Mouse (Mus musculus) midbrain, embryonic 15.5 days (tissue): ENCODE results near the gene Fgr. TPM values are rescaled to one million over a fixed set of nuclear protein-coding genes. Genes with fewer than 3 reads are reported as not detected.

Experiments
- ATAC-seq: fragments of 200-750 bp; cut with Nextera tagmentation; replicated peaks from 2 replicates; pipeline ENCODE4 v1.8.0; 2017; ENCODE audit warnings: moderate TSS enrichment
- H3K27ac ChIP-seq: fragments of 300-500 bp; sonication (generic); 2 replicates; pipeline ENCODE4 v1.5.1; 2015; ENCODE audit warnings: mild to moderate bottlenecking, inconsistent platforms
- H3K27me3 ChIP-seq: fragments of 300-500 bp; sonication (generic); replicated peaks from 2 replicates; pipeline ENCODE4 v1.6.1; 2015; ENCODE audit warnings: inconsistent platforms
- H3K36me3 ChIP-seq: fragments of 300-500 bp; sonication (generic); replicated peaks from 2 replicates; pipeline ENCODE4 v1.6.1; 2015; ENCODE audit warnings: inconsistent platforms
- H3K4me1 ChIP-seq: fragments of 300-500 bp; sonication (generic); 2 replicates; pipeline ENCODE4 v1.6.1; 2015; ENCODE audit warnings: inconsistent platforms
- H3K4me2 ChIP-seq: fragments of 300-500 bp; sonication (generic); 2 replicates; pipeline ENCODE4 v1.6.1; 2015; ENCODE audit warnings: inconsistent platforms, mild to moderate bottlenecking, moderate library complexity
- H3K4me3 ChIP-seq: fragments of 300-500 bp; sonication (generic); 2 replicates; pipeline ENCODE4 v1.5.1; 2015; ENCODE audit warnings: mild to moderate bottlenecking, inconsistent platforms
- H3K9ac ChIP-seq: fragments of 300-500 bp; sonication (generic); 2 replicates; pipeline ENCODE4 v1.6.1; 2015; ENCODE audit warnings: mild to moderate bottlenecking, inconsistent platforms
- H3K9me3 ChIP-seq: fragments of 300-500 bp; sonication (generic); 2 replicates; pipeline ENCODE4 v1.6.1; 2016; ENCODE audit warnings: inconsistent platforms
- WGBS: fragments of 180-500 bp; shearing (Covaris S2); methylation state at CpG from one replicate; pipeline ENCODE4 v1.1.7; 2015; ENCODE audit warnings: mixed read lengths; 5-methylcytosine and 5-hydroxymethylcytosine counted together
- polyA plus RNA-seq: library from polyadenylated mRNA; unstranded; fragments of >200 nt; fragmentation: Nextera tagmentation; extraction: Ambion mirVana; gene quantifications from 2 replicates; pipeline ENCODE4 v1.2.1, GENCODE M21; 2015

Gene Fgr
- polyA plus RNA-seq, 1 experiment from 2014 or later: 0.06 TPM

GRCm38 (mm10) chr4:132945261-132946046 lies 28.4 kb upstream of the Fgr start:
- peaks cover 13% of the 10 kb centered on the region for H3K4me1 ChIP-seq
- peak; percentile 76 for ATAC-seq
- H3K27ac ChIP-seq: peak overlapping the region; percentile 63
- H3K9me3 ChIP-seq: no peaks in the 10 kb centered on the region
- WGBS: 8% methylated on average over 15 of the region's 15 CpGs
- no peaks in the 10 kb centered on the region for H3K36me3 ChIP-seq
- H3K9ac ChIP-seq: 0 out of 2 replicates have a peak overlapping the region, but pooled peaks have one; percentile 0
- H3K27me3 ChIP-seq: no peaks in the 10 kb centered on the region
- peak overlapping the region; percentile 33 for H3K4me2 ChIP-seq
- no peak overlapping the region for H3K4me3 ChIP-seq

GRCm38 (mm10) chr4:132946047-132947001 lies 27.6 kb upstream of the Fgr start:
- Histone ChIP-seq H3K4me3 (no peak overlapping the region), H3K27me3 (no peaks in the 10 kb centered on the region), H3K36me3 (no peaks in the 10 kb centered on the region), H3K4me1 (peaks cover 13% of the 10 kb centered on the region), H3K4me2 (peak overlapping the region; percentile 33), H3K27ac (peak overlapping the region; percentile 63), H3K9ac (0 out of 2 replicates have a peak overlapping the region, but pooled peaks have one; percentile 0), H3K9me3 (no peaks in the 10 kb centered on the region)
- 15% methylated on average over 27 of the region's 27 CpGs for WGBS
- ATAC-seq: peak; percentile 62

- Histone ChIP-seq H3K27ac (no peak overlapping the region), H3K4me1 (peaks cover 14% of the 10 kb centered on the region), H3K9ac (no peak overlapping the region), H3K27me3 (no peaks in the 10 kb centered on the region), H3K9me3 (no peaks in the 10 kb centered on the region), H3K36me3 (no peaks in the 10 kb centered on the region), H3K4me3 (no peak overlapping the region), H3K4me2 (peak overlapping the region; percentile 10; the same call in 1 of the 2 replicates)
- ATAC-seq: no peak
- 22% methylated on average over 24 of the region's 24 CpGs for WGBS
Observed at GRCm38 (mm10) chr4:132949882-132950532, 23.9 kb upstream of the Fgr start.

GRCm38 (mm10) chr4:132950999-132951398 lies 22.9 kb upstream of the Fgr start:
- Histone ChIP-seq H3K9ac (no peak overlapping the region), H3K27ac (no peak overlapping the region), H3K4me2 (no peak overlapping the region), H3K4me3 (no peak overlapping the region), H3K36me3 (no peaks in the 10 kb centered on the region), H3K4me1 (peaks cover 10% of the 10 kb centered on the region), H3K27me3 (no peaks in the 10 kb centered on the region), H3K9me3 (no peaks in the 10 kb centered on the region)
- 68% methylated on average over 2 of the region's 2 CpGs for WGBS
- no peak for ATAC-seq

- Histone ChIP-seq H3K4me1 (peaks cover 15% of the 10 kb centered on the region), H3K36me3 (no peaks in the 10 kb centered on the region), H3K4me3 (no peak overlapping the region), H3K27ac (no peak overlapping the region), H3K9ac (no peak overlapping the region), H3K4me2 (no peak overlapping the region), H3K27me3 (no peaks in the 10 kb centered on the region), H3K9me3 (no peaks in the 10 kb centered on the region)
- ATAC-seq: no peak
- 66% methylated on average over 7 of the region's 7 CpGs for WGBS
Observed at GRCm38 (mm10) chr4:132954530-132955394, 19.1 kb upstream of the Fgr start.

- ATAC-seq: no peak
- WGBS: 30% methylated on average over 2 of the region's 2 CpGs
- no peak overlapping the region for H3K9ac ChIP-seq
Observed at GRCm38 (mm10) chr4:132955395-132955791, 18.5 kb upstream of the Fgr start.

GRCm38 (mm10) chr4:132958741-132959678 lies 14.9 kb upstream of the Fgr start:
- H3K4me3 ChIP-seq: no peak overlapping the region
- ATAC-seq: peak; percentile 65
- peak overlapping the region; percentile 73 for H3K27ac ChIP-seq
- no peak overlapping the region for H3K9ac ChIP-seq
- no peak overlapping the region for H3K4me2 ChIP-seq
- H3K27me3 ChIP-seq: no peaks in the 10 kb centered on the region
- no peaks in the 10 kb centered on the region for H3K36me3 ChIP-seq
- no peaks in the 10 kb centered on the region for H3K9me3 ChIP-seq
- peaks cover 19% of the 10 kb centered on the region for H3K4me1 ChIP-seq
- 12% methylated on average over 10 of the region's 10 CpGs for WGBS

More at GRCm38 (mm10) chr4:132955395-132955791, 18.5 kb upstream of the Fgr start:
- no peak overlapping the region for H3K27ac ChIP-seq
- H3K36me3 ChIP-seq: no peaks in the 10 kb centered on the region
- H3K4me1 ChIP-seq: peaks cover 15% of the 10 kb centered on the region
- no peaks in the 10 kb centered on the region for H3K27me3 ChIP-seq
- no peaks in the 10 kb centered on the region for H3K9me3 ChIP-seq
- H3K4me3 ChIP-seq: no peak overlapping the region
- no peak overlapping the region for H3K4me2 ChIP-seq

GRCm38 (mm10) chr4:132959679-132960045 lies 14.2 kb upstream of the Fgr start:
- Histone ChIP-seq H3K27me3 (no peaks in the 10 kb centered on the region), H3K9ac (no peak overlapping the region), H3K4me2 (no peak overlapping the region), H3K4me3 (no peak overlapping the region), H3K27ac (peak overlapping the region; percentile 73), H3K36me3 (no peaks in the 10 kb centered on the region), H3K9me3 (no peaks in the 10 kb centered on the region), H3K4me1 (peaks cover 25% of the 10 kb centered on the region)
- ATAC-seq: no peak
- 58% methylated on average over 3 of the region's 3 CpGs for WGBS

GRCm38 (mm10) chr4:132960313-132960712 lies 13.6 kb upstream of the Fgr start:
- peaks cover 25% of the 10 kb centered on the region for H3K4me1 ChIP-seq
- H3K4me2 ChIP-seq: no peak overlapping the region
- no peaks in the 10 kb centered on the region for H3K9me3 ChIP-seq
- 73% methylated on average over 5 of the region's 5 CpGs for WGBS
- H3K36me3 ChIP-seq: no peaks in the 10 kb centered on the region
- no peak overlapping the region for H3K27ac ChIP-seq
- no peak for ATAC-seq
- H3K9ac ChIP-seq: no peak overlapping the region
- H3K4me3 ChIP-seq: no peak overlapping the region
- H3K27me3 ChIP-seq: no peaks in the 10 kb centered on the region

- no peaks in the 10 kb centered on the region for H3K36me3 ChIP-seq
- no peaks in the 10 kb centered on the region for H3K9me3 ChIP-seq
- no peak overlapping the region for H3K4me3 ChIP-seq
- H3K9ac ChIP-seq: no peak overlapping the region
- H3K4me1 ChIP-seq: peaks cover 25% of the 10 kb centered on the region
- no peaks in the 10 kb centered on the region for H3K27me3 ChIP-seq
- no peak overlapping the region for H3K4me2 ChIP-seq
- no peak overlapping the region for H3K27ac ChIP-seq
- 64% methylated on average over 13 of the region's 13 CpGs for WGBS
- no peak for ATAC-seq
Observed at GRCm38 (mm10) chr4:132960864-132961639, 12.8 kb upstream of the Fgr start.
